ENCODE assay signal across 18 mouse cellular contexts in genomic region chr1:39961113-39961512, GRCm38 (mm10).
"Had no signal": no experiment of that assay in that cellular context is flagged by ENCODE, and none has a peak within 500 bp of the region (broad histone marks: within the 10 kb centered on the region; RNA-seq: fewer than 3 reads in every experiment).

No protein-coding gene starts in this region.

- ATAC-seq: intestine, postnatal 0 days; lung, postnatal 0 days; midbrain, embryonic 13.5 days had no signal

- H3K27ac ChIP-seq: kidney, postnatal 0 days; layer of hippocampus, adult 2 months; left cerebral cortex, adult 2 months; liver, embryonic 13.5 days; midbrain, embryonic 13.5 days; stomach, embryonic 15.5 days had no signal

- DNase-seq: kidney, adult 2 months; kidney, postnatal 25 days; layer of hippocampus, adult 9-11 months; liver, embryonic 13.5 days; lung, embryonic 14.5 days; lung, postnatal 36 days; retina, postnatal 1 day; right cerebral cortex, postnatal 25 days; spleen, adult 18-20 months; thymus, adult 18-20 months had no signal

- H3K4me3 ChIP-seq: layer of hippocampus, adult 2 months; left cerebral cortex, adult 2 months; liver, embryonic 13.5 days; midbrain, embryonic 13.5 days; neural tube, embryonic 13.5 days; stomach, embryonic 15.5 days had no signal

- H3K36me3 ChIP-seq: stomach, embryonic 15.5 days had no signal
